Mouse (Mus musculus): ENCODE results near the gene Hoxc9.

The Hoxc9 gene

GRCm38 (mm10) chr15:102976171-102976570 is at the start of gene Hoxc9:
Gene Hoxc9 (plus strand): TSS chr15:102976439.
- DNase-seq (ENCODE audit: low spot score): no peak

- no peak for DNase-seq (ENCODE audit: low spot score)
Measured at GRCm38 (mm10) chr15:102927032-102927645, 49.1 kb upstream of the Hoxc9 start.

GRCm38 (mm10) chr15:102931706-102932358 is 44.4 kb upstream of the Hoxc9 start:
- no peak for DNase-seq (ENCODE audit: low spot score)

- DNase-seq (ENCODE audit: low spot score): no peak
Measured at GRCm38 (mm10) chr15:102934438-102934837, 41.8 kb upstream of the Hoxc9 start.

GRCm38 (mm10) chr15:102934897-102935296 is 41.3 kb upstream of the Hoxc9 start:
- no peak for DNase-seq (ENCODE audit: low spot score)

- DNase-seq (ENCODE audit: low spot score): no peak
Measured at GRCm38 (mm10) chr15:102936279-102936972, 39.8 kb upstream of the Hoxc9 start, which contains the start of gene Hoxc12. Gene Hoxc12 (plus strand): TSS chr15:102936757.

- no peak for DNase-seq (ENCODE audit: low spot score)
Measured at GRCm38 (mm10) chr15:102937036-102937666, 39.1 kb upstream of the Hoxc9 start.

- no peak for DNase-seq (ENCODE audit: low spot score)
Measured at GRCm38 (mm10) chr15:102939256-102940155, 36.7 kb upstream of the Hoxc9 start.

GRCm38 (mm10) chr15:102942739-102943467 is 33.3 kb upstream of the Hoxc9 start:
- no peak for DNase-seq (ENCODE audit: low spot score)

GRCm38 (mm10) chr15:102943468-102943813 is 32.8 kb upstream of the Hoxc9 start:
- no peak for DNase-seq (ENCODE audit: low spot score)

GRCm38 (mm10) chr15:102945185-102946077 is 30.8 kb upstream of the Hoxc9 start:
- no peak for DNase-seq (ENCODE audit: low spot score)

- no peak for DNase-seq (ENCODE audit: low spot score)
Measured at GRCm38 (mm10) chr15:102947276-102947675, 29.0 kb upstream of the Hoxc9 start.

GRCm38 (mm10) chr15:102948842-102949241 is 27.4 kb upstream of the Hoxc9 start:
- no peak for DNase-seq (ENCODE audit: low spot score)

GRCm38 (mm10) chr15:102949696-102950095 is 26.5 kb upstream of the Hoxc9 start:
- DNase-seq (ENCODE audit: low spot score): no peak

GRCm38 (mm10) chr15:102950877-102951276 is 25.4 kb upstream of the Hoxc9 start:
- DNase-seq (ENCODE audit: low spot score): no peak

GRCm38 (mm10) chr15:102953561-102953960 is 22.7 kb upstream of the Hoxc9 start:
- DNase-seq (ENCODE audit: low spot score): no peak

GRCm38 (mm10) chr15:102954192-102955006 is 21.8 kb upstream of the Hoxc9 start, which contains the start of gene Hoxc11:
Gene Hoxc11 (plus strand): TSS chr15:102954427.
- no peak for DNase-seq (ENCODE audit: low spot score)

- DNase-seq (ENCODE audit: low spot score): no peak
Measured at GRCm38 (mm10) chr15:102955007-102955382, 21.2 kb upstream of the Hoxc9 start.
